ENCODE assay signal across 24 mouse cellular contexts in the genomic region with DNA sequence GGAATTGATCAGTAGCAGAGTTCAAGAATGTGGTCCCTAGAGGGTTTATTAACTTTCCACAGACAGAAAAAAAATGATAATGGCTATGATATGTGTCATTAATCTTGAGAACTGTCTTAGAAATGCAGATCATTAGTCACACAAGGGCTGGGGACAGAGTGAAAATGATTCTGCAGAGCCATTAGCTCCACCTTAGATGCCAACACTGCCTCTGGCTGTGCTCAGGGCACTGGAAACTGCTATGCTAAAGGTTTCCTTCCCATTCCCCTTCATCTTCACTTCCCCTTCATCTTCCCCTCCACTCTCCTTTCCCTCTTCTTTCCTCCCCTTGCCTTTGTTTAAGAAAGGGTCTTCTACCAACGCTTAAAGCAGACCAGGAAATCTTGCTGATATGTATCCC.
"Had no signal": no experiment of that assay in that cellular context is flagged by ENCODE, and none has a peak within 500 bp of the region (broad histone marks: within the 10 kb centered on the region; RNA-seq: fewer than 3 reads in every experiment).

No protein-coding gene starts in this region.

- DNase-seq: forebrain, postnatal 0 days; gastrocnemius, postnatal 14 days; gastrocnemius, postnatal 36 days; heart, adult 11 months; heart, adult 2 months; heart, postnatal 14 days; heart, postnatal 36 days; kidney, adult 11 months; kidney, adult 2 months; kidney, adult 9 months; kidney, postnatal 14 days; kidney, postnatal 36 days; layer of hippocampus, adult 9-11 months; layer of hippocampus, postnatal 36 days; left cerebral cortex, postnatal 4 days had no signal

- H3K27me3 ChIP-seq: heart, embryonic 13.5 days; heart, embryonic 15.5 days; limb, embryonic 13.5 days; limb, embryonic 15.5 days had no signal

- H3K9ac ChIP-seq: forebrain, postnatal 0 days; heart, embryonic 13.5 days; heart, embryonic 15.5 days; hindbrain, embryonic 15.5 days; kidney, embryonic 15.5 days; limb, embryonic 13.5 days; limb, embryonic 15.5 days had no signal

- H3K9me3 ChIP-seq: heart, embryonic 13.5 days; heart, embryonic 15.5 days; hindbrain, embryonic 15.5 days; kidney, embryonic 15.5 days; limb, embryonic 13.5 days; limb, embryonic 15.5 days had no signal

- H3K4me2 ChIP-seq: heart, embryonic 11.5 days; heart, embryonic 13.5 days; heart, embryonic 15.5 days; hindbrain, embryonic 15.5 days; kidney, embryonic 15.5 days; limb, embryonic 13.5 days; limb, embryonic 15.5 days had no signal

- H3K4me3 ChIP-seq: heart, adult 2 months; heart, embryonic 13.5 days; heart, embryonic 15.5 days; hindbrain, embryonic 15.5 days; kidney, embryonic 15.5 days; limb, embryonic 13.5 days; limb, embryonic 15.5 days had no signal

- H3K27ac ChIP-seq: heart, adult 2 months; heart, embryonic 13.5 days; heart, embryonic 15.5 days; hindbrain, embryonic 15.5 days; kidney, embryonic 15.5 days; kidney, postnatal 0 days; limb, embryonic 13.5 days; limb, embryonic 15.5 days had no signal

- H3K36me3 ChIP-seq: heart, embryonic 13.5 days; heart, embryonic 15.5 days; hindbrain, embryonic 15.5 days; kidney, embryonic 15.5 days; limb, embryonic 13.5 days; limb, embryonic 15.5 days had no signal

- ATAC-seq: forebrain, postnatal 0 days; intestine, embryonic 16.5 days had no signal

- H3K4me1 ChIP-seq: heart, embryonic 13.5 days; heart, embryonic 15.5 days; hindbrain, embryonic 15.5 days; kidney, embryonic 15.5 days; limb, embryonic 13.5 days; limb, embryonic 15.5 days had no signal
